Mouse (Mus musculus) frontal cortex, postnatal 25 days (tissue): ENCODE measurements around the gene Phactr1.
"Not testable (repeated sequence)": the region's sequence is repeated elsewhere in the genome, so short reads cannot be mapped to it uniquely, and the experiment has no call there.

Experiments used
- DNase-seq, 2 experiments: peaks; one replicate each; pipeline ENCODE4 v3.0.0; 2022; ENCODE audit warnings: low spot score in 2 of 2

Phactr1 gene

GRCm38 (mm10) chr13:42921769-42922450, 241.5 kb downstream of the Phactr1 start:
- no peak for DNase-seq

GRCm38 (mm10) chr13:42927778-42928177, 247.4 kb downstream of the Phactr1 start:
- DNase-seq, result no peak

- no peak for DNase-seq
These were observed 249.3 kb downstream of the Phactr1 start for GRCm38 (mm10) chr13:42929529-42930235.

GRCm38 (mm10) chr13:42932046-42932445, 251.6 kb downstream of the Phactr1 start:
- DNase-seq, result no peak

- DNase-seq, result no peak
These were observed 254.2 kb downstream of the Phactr1 start for GRCm38 (mm10) chr13:42934538-42935126.

GRCm38 (mm10) chr13:42937871-42938270, 257.4 kb downstream of the Phactr1 start:
- no peak for DNase-seq

- no peak for DNase-seq
These were observed 257.9 kb downstream of the Phactr1 start for GRCm38 (mm10) chr13:42938346-42938745.

- no peak for DNase-seq
These were observed 259.8 kb downstream of the Phactr1 start for GRCm38 (mm10) chr13:42940271-42940670.

GRCm38 (mm10) chr13:42944106-42944505, 263.7 kb downstream of the Phactr1 start:
- DNase-seq, result no peak

GRCm38 (mm10) chr13:42945201-42945600, 264.8 kb downstream of the Phactr1 start:
- not testable (repeated sequence) for DNase-seq

GRCm38 (mm10) chr13:42948717-42949265, 268.4 kb downstream of the Phactr1 start:
- no peak for DNase-seq

- no peak for DNase-seq
These were observed 268.9 kb downstream of the Phactr1 start for GRCm38 (mm10) chr13:42949336-42949735.

- no peak for DNase-seq
These were observed 269.6 kb downstream of the Phactr1 start for GRCm38 (mm10) chr13:42950056-42950455.

- DNase-seq, result peak in 1 of 2 experiments; percentile 53
These were observed 271.8 kb downstream of the Phactr1 start for GRCm38 (mm10) chr13:42952037-42952721.

- DNase-seq, result no peak
These were observed 272.6 kb downstream of the Phactr1 start for GRCm38 (mm10) chr13:42953071-42953470.

- DNase-seq, result no peak
These were observed 273.7 kb downstream of the Phactr1 start for GRCm38 (mm10) chr13:42954116-42954515.

GRCm38 (mm10) chr13:42956327-42956726, 275.9 kb downstream of the Phactr1 start:
- DNase-seq, result no peak

- DNase-seq, result no peak
These were observed 277.4 kb downstream of the Phactr1 start for GRCm38 (mm10) chr13:42957856-42958255.

- DNase-seq, result no peak
These were observed 278.4 kb downstream of the Phactr1 start for GRCm38 (mm10) chr13:42958867-42959266.

GRCm38 (mm10) chr13:42961561-42961960, 281.1 kb downstream of the Phactr1 start:
- no peak for DNase-seq

GRCm38 (mm10) chr13:42968537-42968936, 288.1 kb downstream of the Phactr1 start:
- DNase-seq, result no peak

GRCm38 (mm10) chr13:42973561-42973960, 293.1 kb downstream of the Phactr1 start:
- DNase-seq, result no peak
